Mouse (Mus musculus): ENCODE measurements at regions not wholly inside any gene's neighbourhood (a gene's known extent, or its start where the extent isn't known, plus 50 kb on each side); places are given as distances from the start of the nearest gene placed in this dataset.
"Not testable (repeated sequence)": the region's sequence is repeated elsewhere in the genome, so short reads cannot be mapped to it uniquely, and the experiment has no call there.

DNA sequence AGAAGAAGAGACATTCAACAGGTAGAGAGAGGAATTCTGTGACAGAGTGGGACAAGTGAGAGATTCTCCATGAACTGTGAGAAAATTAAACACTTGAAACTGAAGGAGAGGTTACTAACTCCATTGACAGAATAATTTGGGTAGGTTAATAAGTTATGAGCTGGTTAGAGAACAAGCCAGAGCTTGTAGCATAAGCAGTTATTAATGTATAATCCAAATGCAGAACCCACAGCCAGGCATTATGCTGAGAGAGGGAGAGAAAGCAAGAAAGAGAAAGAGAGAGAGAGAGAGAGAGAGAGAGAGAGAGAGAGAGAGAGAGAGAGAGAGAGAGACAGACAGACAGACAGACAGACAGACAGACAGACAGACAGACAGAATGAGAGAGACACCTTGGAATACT, 397.0 kb downstream of the Adam6a start:
- Histone ChIP-seq H3K27ac (ENCODE audit: low read length) (no peak overlapping the region), H3K9ac (replicated peaks; ENCODE audit: low read depth) (no peak overlapping the region), H3K4me1 (ENCODE audit: insufficient read depth, low read depth, low read length) (no peaks in the 10 kb centered on the region), H3K4me2 (replicated peaks; ENCODE audit: low read depth, low read length) (no peak overlapping the region), H3K4me3 (ENCODE audit: low read depth, low read length) (no peak overlapping the region), H3K9me3 (ENCODE audit: low read length) (no peaks in the 10 kb centered on the region), H3K27me3 (replicated peaks; ENCODE audit: insufficient read depth, low read length) (no peaks in the 10 kb centered on the region), H3K36me3 (ENCODE audit: insufficient read depth, low read length) (no peaks in the 10 kb centered on the region)
- no peak for DNase-seq (ENCODE audit: low spot score)
- ATAC-seq = no peak
- TF ChIP-seq CTCF (IDR thresholded peaks at IDR 0.05) (no peak), EP300 (IDR thresholded peaks at IDR 0.05) (no peak)

DNA sequence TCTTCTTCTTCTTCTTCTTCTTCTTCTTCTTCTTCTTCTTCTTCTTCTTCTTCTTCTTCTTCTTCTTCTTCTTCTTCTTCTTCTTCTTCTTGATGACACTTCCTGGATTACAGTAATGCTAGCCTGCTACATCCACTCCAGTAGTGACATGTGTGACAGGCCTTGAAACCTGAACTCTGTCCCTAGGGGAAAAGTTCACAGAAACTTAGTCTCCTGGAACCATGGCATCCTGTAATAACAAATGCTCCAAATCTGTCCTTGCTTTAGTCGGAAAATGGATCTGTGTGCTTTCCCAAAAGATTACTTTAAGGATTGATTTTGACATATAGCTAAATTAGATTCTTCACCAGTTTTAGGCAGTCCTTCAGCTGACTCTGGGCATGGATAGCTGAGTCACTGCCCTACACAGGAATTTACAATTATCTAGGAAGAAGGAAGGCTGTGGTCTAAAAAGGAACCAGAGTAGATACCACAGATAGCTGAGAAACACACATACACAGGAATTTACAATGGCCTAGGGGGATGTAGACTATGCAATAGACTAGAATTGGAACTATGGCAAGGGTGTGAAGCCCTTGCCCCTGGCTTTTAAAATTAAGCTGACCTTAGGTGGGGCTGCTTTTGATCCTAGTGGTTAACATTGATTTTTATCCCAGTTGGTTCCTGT, 400.1 kb downstream of the Adam6a start:
- not testable (repeated sequence) for H3K27ac ChIP-seq (ENCODE audit: low read length); H3K4me1 ChIP-seq (ENCODE audit: insufficient read depth, low read depth, low read length); H3K27me3 ChIP-seq (replicated peaks; ENCODE audit: insufficient read depth, low read length); H3K36me3 ChIP-seq (ENCODE audit: insufficient read depth, low read length); H3K4me3 ChIP-seq (ENCODE audit: low read depth, low read length); H3K9ac ChIP-seq (replicated peaks; ENCODE audit: low read depth); ATAC-seq; H3K4me2 ChIP-seq (replicated peaks; ENCODE audit: low read depth, low read length); DNase-seq (ENCODE audit: low spot score); H3K9me3 ChIP-seq (ENCODE audit: low read length)
- WGBS = 71% methylated on average over 1 of the region's 1 CpGs

GRCm38 (mm10) chr12:113945786-113946185, 402.1 kb downstream of the Adam6a start:
- not testable (repeated sequence) for ATAC-seq; H3K36me3 ChIP-seq (ENCODE audit: insufficient read depth, low read length)
- WGBS = 88% methylated on average over 1 of the region's 1 CpGs

GRCm38 (mm10) chr12:113948017-113948416, 404.3 kb downstream of the Adam6a start:
- ATAC-seq; H3K4me2 ChIP-seq (replicated peaks; ENCODE audit: low read depth, low read length); DNase-seq (ENCODE audit: low spot score); H3K4me1 ChIP-seq (ENCODE audit: insufficient read depth, low read depth, low read length); H3K9me3 ChIP-seq (ENCODE audit: low read length); H3K27me3 ChIP-seq (replicated peaks; ENCODE audit: insufficient read depth, low read length); H3K9ac ChIP-seq (replicated peaks; ENCODE audit: low read depth); H3K27ac ChIP-seq (ENCODE audit: low read length); H3K4me3 ChIP-seq (ENCODE audit: low read depth, low read length); H3K36me3 ChIP-seq (ENCODE audit: insufficient read depth, low read length): not testable (repeated sequence)
- WGBS = 27% methylated on average over 4 of the region's 4 CpGs

More at GRCm38 (mm10) chr12:113945786-113946185, 402.1 kb downstream of the Adam6a start:
- H3K4me1 ChIP-seq (ENCODE audit: insufficient read depth, low read depth, low read length); H3K9me3 ChIP-seq (ENCODE audit: low read length); H3K4me2 ChIP-seq (replicated peaks; ENCODE audit: low read depth, low read length); H3K9ac ChIP-seq (replicated peaks; ENCODE audit: low read depth); DNase-seq (ENCODE audit: low spot score); H3K4me3 ChIP-seq (ENCODE audit: low read depth, low read length); H3K27ac ChIP-seq (ENCODE audit: low read length); H3K27me3 ChIP-seq (replicated peaks; ENCODE audit: insufficient read depth, low read length): not testable (repeated sequence)

DNA sequence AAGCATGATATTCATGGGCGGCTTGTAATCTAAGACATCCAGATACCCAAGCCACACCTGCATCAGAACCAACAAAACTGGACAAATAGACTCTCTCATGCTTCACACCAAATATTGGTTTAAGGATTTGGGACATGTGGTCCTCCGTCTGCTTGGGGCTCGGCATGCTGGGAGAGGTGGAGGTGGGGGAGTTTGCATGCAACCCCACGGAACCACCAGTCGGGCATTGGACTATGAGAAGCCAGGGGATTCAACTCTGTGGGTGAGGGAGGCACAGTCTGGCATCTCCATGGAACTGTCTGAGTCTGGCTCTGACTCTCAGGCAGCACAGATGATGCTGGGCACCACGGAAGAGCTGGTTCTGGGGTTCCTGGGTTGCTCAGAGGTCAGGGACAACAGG, 430.6 kb downstream of the Adam6a start:
- Histone ChIP-seq H3K4me3 (ENCODE audit: low read depth, low read length) (no peak overlapping the region), H3K27ac (ENCODE audit: low read length) (no peak overlapping the region), H3K36me3 (ENCODE audit: insufficient read depth, low read length) (no peaks in the 10 kb centered on the region), H3K4me1 (ENCODE audit: insufficient read depth, low read depth, low read length) (no peaks in the 10 kb centered on the region), H3K9me3 (ENCODE audit: low read length) (no peaks in the 10 kb centered on the region), H3K4me2 (replicated peaks; ENCODE audit: low read depth, low read length) (no peak overlapping the region), H3K27me3 (replicated peaks; ENCODE audit: insufficient read depth, low read length) (no peaks in the 10 kb centered on the region), H3K9ac (replicated peaks; ENCODE audit: low read depth) (no peak overlapping the region)
- ATAC-seq (no peak), DNase-seq (ENCODE audit: low spot score) (no peak)
- 65% methylated on average over 6 of the region's 6 CpGs for WGBS
- TF ChIP-seq CTCF (IDR thresholded peaks at IDR 0.05) = no peak
- no peak for TF ChIP-seq EP300 (IDR thresholded peaks at IDR 0.05)

DNA sequence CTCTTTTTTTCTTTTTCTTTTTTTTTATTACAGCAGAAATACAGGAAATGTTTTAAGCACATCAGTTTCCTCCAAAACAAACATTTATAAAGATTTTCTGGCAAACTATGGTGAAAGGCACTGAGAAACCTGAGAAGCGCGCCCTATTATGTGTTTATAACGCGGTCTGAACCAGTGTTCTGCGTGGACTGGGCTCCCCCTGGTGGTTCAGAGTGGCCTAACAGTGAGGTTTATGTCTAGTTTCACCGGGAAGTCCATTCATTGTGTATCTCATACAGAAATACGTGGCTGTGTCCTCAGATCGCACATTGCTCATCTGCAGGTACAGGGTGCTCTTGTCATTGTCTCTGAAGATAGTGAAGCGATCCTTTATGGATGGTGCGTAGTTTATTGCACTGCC, 437.9 kb downstream of the Adam6a start:
- not testable (repeated sequence) for ATAC-seq

More for the DNA sequence above, 437.9 kb downstream of the Adam6a start:
- not testable (repeated sequence) for DNase-seq (ENCODE audit: low spot score); H3K27me3 ChIP-seq (replicated peaks; ENCODE audit: insufficient read depth, low read length); H3K4me1 ChIP-seq (ENCODE audit: insufficient read depth, low read depth, low read length); H3K4me2 ChIP-seq (replicated peaks; ENCODE audit: low read depth, low read length); H3K27ac ChIP-seq (ENCODE audit: low read length); H3K36me3 ChIP-seq (ENCODE audit: insufficient read depth, low read length); H3K4me3 ChIP-seq (ENCODE audit: low read depth, low read length); H3K9ac ChIP-seq (replicated peaks; ENCODE audit: low read depth); H3K9me3 ChIP-seq (ENCODE audit: low read length)
- 31% methylated on average over 10 of the region's 10 CpGs for WGBS
- peak; percentile 58 for TF ChIP-seq CTCF (IDR thresholded peaks at IDR 0.05)
